Mouse (Mus musculus): Measurements from ENCODE around the gene Chchd10. TPM values are rescaled to one million over a fixed set of nuclear protein-coding genes. Genes with fewer than 3 reads are reported as not detected.

Gene Chchd10
- polyA plus RNA-seq (2014; fragmentation: Illumina TruSeq; extraction: RNeasy Lipid Tissue Mini Kit (QIAGEN cat#74804); ENCODE audit: low read depth, low replicate concordance) = 21.3 TPM

DNA sequence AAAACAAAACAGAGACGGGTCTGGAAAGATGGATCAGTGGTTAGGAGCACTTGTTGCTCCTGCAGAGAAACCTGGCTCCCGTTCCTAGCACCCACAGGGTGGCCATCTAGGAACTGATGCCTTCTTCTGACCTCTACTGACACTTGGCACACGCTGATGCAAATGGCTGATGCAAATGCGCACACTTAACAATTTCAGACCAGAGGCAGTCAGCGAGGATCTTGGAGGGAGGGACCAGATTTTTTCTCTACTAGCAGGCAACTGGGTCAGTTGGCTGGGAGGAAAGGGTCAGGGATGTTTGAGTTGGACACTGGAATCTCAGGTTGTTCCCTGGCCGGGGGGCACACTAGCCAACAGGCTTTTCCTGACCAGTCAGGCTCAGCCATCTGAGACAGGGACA is at the start of gene Chchd10:
Gene Chchd10, plus strand, starts transcription at position 240 of the 400 bp plus-strand sequence.

DNA sequence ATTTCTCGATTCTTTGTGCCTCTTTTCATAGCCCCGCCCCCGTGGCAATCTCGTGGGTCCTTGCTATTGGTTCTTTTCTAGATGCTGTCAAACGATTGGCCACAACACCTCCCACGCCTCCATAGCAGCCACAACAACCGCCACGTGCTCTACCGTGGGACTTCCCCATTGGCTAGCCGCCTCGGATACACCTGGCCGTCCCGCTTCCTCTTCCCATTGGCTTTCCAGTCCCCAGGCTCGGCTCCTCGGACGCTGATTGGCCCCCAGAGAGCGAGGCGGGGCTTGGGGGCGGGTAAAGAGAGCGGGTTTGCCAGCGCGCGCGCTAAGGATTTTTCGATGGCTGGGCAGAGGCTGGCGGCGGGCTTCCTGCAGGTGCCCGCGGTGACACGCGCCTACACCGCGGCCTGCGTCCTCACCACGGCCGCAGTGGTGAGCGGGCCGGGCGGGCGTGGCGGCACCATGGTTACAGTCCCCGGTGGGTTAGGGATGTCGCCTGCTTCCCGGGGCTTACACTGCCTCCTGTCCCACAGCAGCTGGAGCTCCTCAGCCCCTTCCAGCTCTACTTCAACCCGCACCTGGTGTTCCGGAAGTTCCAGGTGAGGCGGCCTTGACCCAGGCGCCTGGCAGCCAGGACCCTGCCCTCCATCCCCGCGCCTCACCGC is 39.7 kb upstream of the Chchd10 start, which contains the start of gene Derl3:
Gene Derl3, plus strand, starts transcription at position 325 of the 662 bp plus-strand sequence.

DNA sequence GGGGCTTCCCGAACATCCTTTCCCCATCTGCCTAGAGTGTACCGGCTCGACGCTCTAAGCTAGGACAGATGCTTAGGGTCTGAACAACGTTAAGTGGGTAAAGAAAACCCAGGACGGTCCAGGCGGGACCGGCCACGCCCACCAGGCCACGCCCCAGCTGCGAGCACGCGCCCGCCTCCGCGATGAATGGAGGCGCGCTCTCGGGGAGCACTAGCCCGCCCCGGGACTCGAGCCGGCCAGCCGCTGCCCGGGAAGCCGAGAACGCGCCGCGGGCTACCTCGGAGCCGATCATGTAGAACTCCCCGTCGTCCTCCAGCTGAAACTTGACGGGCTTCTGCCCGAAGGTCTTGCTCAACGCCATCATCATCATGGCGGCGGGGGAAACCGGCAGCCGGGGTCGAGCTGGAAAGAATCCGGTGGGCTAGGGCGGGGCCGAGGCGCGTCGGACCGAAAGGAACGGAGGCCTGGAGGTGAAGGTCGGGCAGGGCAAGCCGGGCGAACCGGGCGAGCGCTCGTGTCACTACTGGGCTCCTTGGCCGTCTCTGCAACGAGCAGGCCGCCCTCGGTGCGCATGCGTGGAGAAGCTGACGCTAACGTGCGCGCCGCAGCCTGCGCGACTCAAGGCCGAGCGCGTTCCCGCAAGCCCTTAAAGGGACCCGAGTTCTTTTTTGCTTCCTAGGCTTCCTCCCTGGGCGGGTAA is 11.8 kb upstream of the Chchd10 start, which contains the start of gene Smarcb1:
Gene Smarcb1, minus strand, starts transcription at position 592 of the 700 bp plus-strand sequence.

DNA sequence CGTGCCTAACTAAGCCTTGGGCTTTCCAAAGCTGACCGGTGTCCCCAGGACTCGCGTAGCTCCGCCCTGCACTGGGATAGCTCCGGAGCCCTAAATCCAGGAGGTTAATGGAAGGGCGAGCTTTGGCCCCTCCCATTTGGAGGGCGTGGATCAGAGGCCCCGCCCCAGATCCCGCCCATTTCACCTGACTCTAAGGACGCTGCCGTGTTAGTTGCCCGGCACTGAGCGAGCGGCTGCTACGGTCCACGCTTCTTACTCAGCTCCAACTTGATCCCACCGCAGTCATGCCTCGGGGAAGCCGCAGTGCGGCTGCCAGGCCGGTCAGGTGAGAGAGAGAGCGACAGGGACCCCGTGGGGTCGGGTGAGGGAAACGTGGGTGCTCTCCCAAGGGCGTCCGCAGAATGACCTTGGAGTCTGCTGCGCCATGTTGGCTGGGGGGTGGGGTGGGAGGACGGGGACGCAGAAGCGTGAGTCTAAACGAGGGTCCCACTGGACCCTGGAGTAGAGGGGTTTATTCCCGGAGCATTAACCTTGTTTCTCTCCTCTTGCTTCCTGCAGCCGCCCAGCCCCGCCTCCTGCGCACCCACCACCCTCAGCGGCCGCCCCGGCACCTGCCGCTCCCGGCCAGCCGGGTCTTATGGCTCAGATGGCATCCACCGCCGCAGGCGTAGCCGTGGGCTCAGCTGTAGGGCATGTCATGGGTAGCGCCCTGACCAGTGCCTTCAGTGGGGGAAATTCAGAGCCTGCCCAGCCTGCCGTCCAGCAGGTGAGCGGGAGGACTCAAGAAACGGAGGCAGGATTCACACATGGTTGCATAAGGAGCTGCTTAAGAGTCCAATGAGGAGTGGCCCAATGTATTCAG is 3.0 kb downstream of the Chchd10 start, which contains the start of gene Mmp11:
Gene Mmp11, minus strand, starts transcription at position 817 of the 862 bp plus-strand sequence.

DNA sequence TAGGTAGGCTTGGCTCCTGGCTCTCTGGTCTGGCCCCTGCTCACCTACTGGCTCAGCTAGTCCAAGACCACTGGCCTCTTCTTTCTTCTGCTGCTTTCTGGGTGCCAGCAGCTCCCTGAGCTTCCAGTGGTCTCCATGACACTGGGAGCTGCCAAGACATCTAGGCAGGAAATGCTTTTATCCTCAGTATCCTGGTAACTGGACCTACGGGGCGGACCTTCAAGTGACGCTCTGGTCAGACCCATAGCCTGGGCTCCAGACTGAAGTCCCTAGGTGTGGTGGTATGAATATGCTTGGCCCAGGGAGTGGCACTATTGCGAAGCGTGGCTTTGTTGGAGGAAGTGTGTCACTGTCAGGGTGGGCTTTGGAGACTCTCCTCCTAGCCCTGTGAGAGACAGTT is 7.6 kb downstream of the Chchd10 start, which contains the start of gene Gm867:
Gene Gm867, minus strand, starts transcription at position 153 of the 400 bp plus-strand sequence.

DNA sequence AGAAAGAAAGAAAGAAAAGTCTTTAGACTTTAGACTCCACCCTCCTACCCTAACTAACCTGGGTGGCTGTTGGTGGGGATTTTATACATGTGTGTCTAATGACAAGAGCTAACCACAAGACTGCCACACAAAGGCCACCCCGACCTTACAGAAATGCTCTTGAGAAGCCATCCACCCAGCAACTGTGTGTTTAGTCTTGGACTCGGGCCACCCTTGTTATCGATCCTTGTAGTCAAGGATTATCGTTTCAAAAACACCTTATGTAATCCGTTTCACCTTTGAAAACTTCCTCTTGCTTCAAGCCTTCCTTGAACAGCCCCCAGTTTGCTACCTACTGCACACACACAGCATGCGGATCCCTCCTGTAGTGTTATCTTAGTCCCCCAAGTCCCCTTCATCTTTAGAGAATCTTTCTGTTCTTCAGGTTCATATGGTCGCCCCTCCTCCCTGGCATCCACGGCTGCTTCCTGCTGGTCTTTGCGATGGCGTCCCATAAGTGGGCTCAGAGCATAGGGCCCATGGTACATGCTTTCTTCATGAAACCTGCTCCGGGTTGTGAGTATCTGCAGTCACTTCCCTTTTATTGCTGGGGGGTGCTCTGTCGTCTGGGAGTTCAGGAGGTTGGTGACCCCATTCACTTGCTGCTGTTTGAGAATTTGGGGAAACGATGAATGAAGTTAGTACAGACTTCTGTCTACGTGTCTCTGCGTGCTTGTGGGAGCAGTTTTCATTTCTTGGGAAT is 10.0 kb downstream of the Chchd10 start, which contains the start of gene Vpreb3:
Gene Vpreb3, plus strand, starts transcription at position 322 of the 742 bp plus-strand sequence.

DNA sequence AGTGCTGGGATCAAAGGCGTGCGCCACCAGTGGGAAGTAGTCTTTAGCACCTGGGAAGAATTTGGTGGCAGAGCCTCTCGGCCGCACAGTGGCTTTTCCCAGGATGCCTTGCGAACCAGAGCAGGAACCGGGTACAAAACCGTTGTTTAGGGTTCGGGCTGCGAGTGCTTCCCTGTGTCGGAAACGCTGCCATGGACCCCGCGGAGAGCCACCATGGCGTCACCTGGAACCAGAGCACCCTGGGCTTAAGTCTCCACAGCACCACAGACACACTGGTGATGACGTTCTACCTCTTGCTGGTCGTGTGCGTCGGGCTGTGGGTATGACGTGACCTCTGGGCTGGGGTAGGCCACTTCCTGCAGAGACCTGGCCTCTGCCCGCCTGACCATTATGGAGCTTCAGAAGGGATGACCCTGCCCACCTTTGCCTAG is 21.5 kb downstream of the Chchd10 start, which contains the start of gene Gm5134:
Gene Gm5134, plus strand, starts transcription at position 134 of the 431 bp plus-strand sequence.

Other genes with a start within 250 kb of the Chchd10 start
- 4.6 TPM for gene Cabin1, start 168.8 kb upstream of the Chchd10 start, polyA plus RNA-seq (2014; fragmentation: Illumina TruSeq; extraction: RNeasy Lipid Tissue Mini Kit (QIAGEN cat#74804); ENCODE audit: low read depth, low replicate concordance)
- gene Ddt, start 159.7 kb upstream of the Chchd10 start, polyA plus RNA-seq (2014; fragmentation: Illumina TruSeq; extraction: RNeasy Lipid Tissue Mini Kit (QIAGEN cat#74804); ENCODE audit: low read depth, low replicate concordance) = 1.3 TPM
- gene Gm20441, start 152.2 kb upstream of the Chchd10 start, polyA plus RNA-seq (2014; fragmentation: Illumina TruSeq; extraction: RNeasy Lipid Tissue Mini Kit (QIAGEN cat#74804); ENCODE audit: low read depth, low replicate concordance) = not detected
- 56.7 TPM for gene Gstt3, start 151.7 kb upstream of the Chchd10 start, polyA plus RNA-seq (2014; fragmentation: Illumina TruSeq; extraction: RNeasy Lipid Tissue Mini Kit (QIAGEN cat#74804); ENCODE audit: low read depth, low replicate concordance)
- gene Gstt1, start 134.5 kb upstream of the Chchd10 start, polyA plus RNA-seq (2014; fragmentation: Illumina TruSeq; extraction: RNeasy Lipid Tissue Mini Kit (QIAGEN cat#74804); ENCODE audit: low read depth, low replicate concordance) = 4.0 TPM
- not detected for gene Gstt4, start 110.6 kb upstream of the Chchd10 start, polyA plus RNA-seq (2014; fragmentation: Illumina TruSeq; extraction: RNeasy Lipid Tissue Mini Kit (QIAGEN cat#74804); ENCODE audit: low read depth, low replicate concordance)
- 13.0 TPM for gene Gstt2, start 95.7 kb upstream of the Chchd10 start, polyA plus RNA-seq (2014; fragmentation: Illumina TruSeq; extraction: RNeasy Lipid Tissue Mini Kit (QIAGEN cat#74804); ENCODE audit: low read depth, low replicate concordance)
- gene Mif, start 72.9 kb upstream of the Chchd10 start, polyA plus RNA-seq (2014; fragmentation: Illumina TruSeq; extraction: RNeasy Lipid Tissue Mini Kit (QIAGEN cat#74804); ENCODE audit: low read depth, low replicate concordance) = not detected
- not detected for gene Derl3, start 39.7 kb upstream of the Chchd10 start, polyA plus RNA-seq (2014; fragmentation: Illumina TruSeq; extraction: RNeasy Lipid Tissue Mini Kit (QIAGEN cat#74804); ENCODE audit: low read depth, low replicate concordance)
- 10.9 TPM for gene Smarcb1, start 11.5 kb upstream of the Chchd10 start, polyA plus RNA-seq (2014; fragmentation: Illumina TruSeq; extraction: RNeasy Lipid Tissue Mini Kit (QIAGEN cat#74804); ENCODE audit: low read depth, low replicate concordance)
- 1.0 TPM for gene Mmp11, start 3.4 kb downstream of the Chchd10 start, polyA plus RNA-seq (2014; fragmentation: Illumina TruSeq; extraction: RNeasy Lipid Tissue Mini Kit (QIAGEN cat#74804); ENCODE audit: low read depth, low replicate concordance)
- gene Gm867, start 7.5 kb downstream of the Chchd10 start, polyA plus RNA-seq (2014; fragmentation: Illumina TruSeq; extraction: RNeasy Lipid Tissue Mini Kit (QIAGEN cat#74804); ENCODE audit: low read depth, low replicate concordance) = not detected
- not detected for gene Vpreb3, start 9.9 kb downstream of the Chchd10 start, polyA plus RNA-seq (2014; fragmentation: Illumina TruSeq; extraction: RNeasy Lipid Tissue Mini Kit (QIAGEN cat#74804); ENCODE audit: low read depth, low replicate concordance)
- gene Gm5134, start 21.4 kb downstream of the Chchd10 start, polyA plus RNA-seq (2014; fragmentation: Illumina TruSeq; extraction: RNeasy Lipid Tissue Mini Kit (QIAGEN cat#74804); ENCODE audit: low read depth, low replicate concordance) = not detected
- 12.6 TPM for gene Zfp280b, start 99.5 kb downstream of the Chchd10 start, polyA plus RNA-seq (2014; fragmentation: Illumina TruSeq; extraction: RNeasy Lipid Tissue Mini Kit (QIAGEN cat#74804); ENCODE audit: low read depth, low replicate concordance)
- gene Slc5a4b, start 177.8 kb downstream of the Chchd10 start, polyA plus RNA-seq (2014; fragmentation: Illumina TruSeq; extraction: RNeasy Lipid Tissue Mini Kit (QIAGEN cat#74804); ENCODE audit: low read depth, low replicate concordance) = 0.22 TPM
- gene Slc5a4a, start 214.3 kb downstream of the Chchd10 start, polyA plus RNA-seq (2014; fragmentation: Illumina TruSeq; extraction: RNeasy Lipid Tissue Mini Kit (QIAGEN cat#74804); ENCODE audit: low read depth, low replicate concordance) = not detected